Mouse (Mus musculus) A20 (cell line): Measurements from ENCODE around the gene Tbata.
A peak's percentile ranks its signal among the peaks of the same experiment; 100 is the strongest.

Experiments
- DNase-seq: peaks from one replicate; pipeline ENCODE4 v3.0.0-alpha.2; 2011; ENCODE audit warnings: low read depth, low spot score

The Tbata gene

DNA sequence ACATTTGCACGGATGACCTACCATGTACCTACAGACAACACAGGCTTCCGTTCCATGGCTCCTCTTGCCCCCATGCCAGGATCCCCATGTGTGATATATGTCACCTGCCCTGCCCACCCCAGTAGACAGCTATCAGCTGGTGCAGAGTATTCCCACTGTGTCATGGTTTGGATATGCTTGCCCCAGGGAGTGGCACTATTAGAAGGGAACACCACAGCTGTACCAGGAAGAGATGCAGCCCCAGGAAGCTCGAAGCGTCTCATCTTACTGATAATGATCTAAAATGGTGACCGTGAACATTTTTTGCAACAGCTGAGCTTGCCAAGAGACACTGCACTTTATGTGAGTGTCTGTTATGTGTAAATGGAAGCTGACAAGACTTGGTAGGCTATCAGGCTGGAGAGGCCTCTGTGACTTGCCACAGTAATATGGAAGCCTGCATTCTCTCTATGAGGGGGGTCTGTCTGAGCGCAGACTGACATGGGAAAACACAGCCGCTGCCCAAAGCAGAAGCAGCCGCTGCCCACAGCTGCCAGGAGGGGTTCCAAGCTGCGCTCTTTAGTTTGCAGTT, 36.4 kb downstream of the Tbata start:
- DNase-seq = no peak

DNA sequence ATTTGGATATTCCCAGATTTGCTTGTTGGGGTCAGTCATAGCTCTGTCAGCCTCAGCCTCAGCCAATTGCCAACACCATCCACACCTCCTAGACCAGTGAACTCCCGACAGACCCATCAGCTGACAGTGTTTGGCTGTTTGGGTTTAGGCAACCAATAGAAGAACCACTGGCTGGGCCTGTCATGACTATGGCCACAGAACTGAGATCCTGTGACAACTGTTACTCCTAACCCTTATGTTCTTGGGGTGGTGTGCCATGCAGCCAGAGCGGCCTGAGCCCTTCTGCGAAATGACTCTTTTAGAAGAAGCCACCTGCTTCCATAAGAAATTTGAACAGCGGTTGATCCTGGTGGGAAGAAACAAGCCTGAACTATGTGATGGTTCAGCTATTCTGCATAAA, 39.4 kb downstream of the Tbata start:
- DNase-seq = no peak

DNA sequence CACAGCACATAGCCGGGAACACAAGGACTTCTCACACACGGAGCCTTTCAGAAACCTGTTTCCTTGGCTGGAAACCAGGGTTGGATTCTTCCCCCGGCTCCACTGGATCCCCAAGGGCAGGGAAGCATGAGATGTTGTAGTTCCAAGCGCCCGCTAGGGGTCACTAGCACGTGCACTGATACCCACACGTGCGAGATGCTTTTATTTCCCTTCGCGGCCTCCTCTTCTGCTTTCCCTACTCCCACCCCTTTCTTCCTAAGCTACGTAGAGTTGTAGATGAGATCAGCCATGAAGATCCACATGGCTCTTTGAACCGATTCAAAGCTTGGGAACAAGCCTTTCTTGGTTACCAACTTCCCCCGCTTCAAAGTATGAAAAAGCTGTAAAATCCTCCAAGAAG, 40.0 kb downstream of the Tbata start:
- DNase-seq = peak; percentile 69

DNA sequence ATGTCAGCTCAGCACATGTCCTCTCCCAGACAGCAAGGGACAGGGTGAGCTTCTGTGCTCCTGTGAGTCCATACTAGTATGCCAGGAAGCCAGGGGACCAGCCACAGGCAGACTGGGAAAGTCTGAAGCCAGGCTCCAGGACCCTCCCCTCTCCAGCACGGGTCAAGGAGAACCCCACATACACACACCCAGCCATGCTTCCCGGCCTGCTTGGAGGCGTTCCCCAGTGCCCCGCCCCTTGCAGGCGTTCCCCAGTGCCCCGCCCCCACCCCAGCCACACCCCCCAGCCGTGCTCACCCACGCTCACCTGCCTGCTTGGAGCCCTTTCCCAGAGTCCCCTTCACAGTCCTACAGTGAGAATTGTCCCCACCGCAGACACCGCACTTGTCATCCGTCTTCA, 41.1 kb downstream of the Tbata start:
- DNase-seq = no peak

DNA sequence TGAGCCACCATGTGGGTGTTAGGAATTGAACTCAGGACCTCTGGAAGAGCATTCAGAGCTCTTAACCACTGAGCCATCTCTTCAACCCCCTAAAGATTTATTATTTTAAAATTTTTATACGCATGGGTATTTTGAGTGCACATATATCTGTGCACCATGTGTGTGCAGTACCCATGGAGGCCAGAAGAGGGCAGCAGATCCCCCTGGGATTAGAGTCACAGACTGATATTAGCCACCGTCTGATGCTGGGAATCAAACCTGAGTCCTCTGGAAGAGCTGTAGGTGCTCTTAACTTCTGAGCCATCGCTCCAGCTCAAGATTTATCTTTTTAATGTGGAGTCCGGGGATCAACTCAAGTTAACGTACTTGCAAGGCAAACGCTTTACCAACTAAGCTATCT, 43.9 kb downstream of the Tbata start:
- DNase-seq = no peak

DNA sequence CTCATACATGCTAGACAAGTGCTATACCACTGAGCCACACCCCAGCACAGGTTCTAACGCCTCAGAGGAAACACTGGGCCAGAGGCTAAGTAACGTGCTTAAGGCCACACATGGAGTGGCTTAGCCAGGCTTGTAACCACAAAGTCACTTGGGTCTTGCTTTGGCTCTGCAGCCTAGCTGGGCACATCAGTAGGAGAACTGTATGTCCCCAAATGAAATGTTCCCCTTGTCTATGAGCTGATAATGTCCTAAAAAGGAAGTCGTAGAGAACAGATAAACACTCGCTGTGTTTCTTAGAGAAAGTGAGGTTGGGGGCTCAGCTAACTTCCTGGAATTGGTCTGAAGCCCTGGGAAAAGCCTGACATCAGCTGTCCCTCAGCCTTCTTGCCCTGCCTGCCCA, 44.4 kb downstream of the Tbata start:
- no peak for DNase-seq

DNA sequence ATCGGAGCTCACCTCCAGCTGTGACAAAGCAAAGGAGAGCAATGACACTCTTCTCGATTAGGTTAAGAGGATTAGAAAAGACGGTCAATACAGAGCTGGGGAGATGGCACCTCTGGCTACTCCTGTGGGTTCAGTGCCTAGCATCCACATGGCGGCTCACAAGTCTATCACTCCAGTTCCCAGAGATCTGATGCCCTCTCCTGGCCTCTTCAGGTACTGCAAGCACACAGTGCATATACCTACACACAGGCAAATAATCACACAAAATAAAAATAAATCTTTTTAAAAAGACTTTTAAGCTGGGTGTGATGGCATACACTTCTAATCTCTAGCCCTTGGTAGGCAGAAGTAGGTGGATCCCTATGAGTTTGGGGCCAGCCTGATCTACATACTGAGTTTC, 47.6 kb downstream of the Tbata start:
- no peak for DNase-seq

DNA sequence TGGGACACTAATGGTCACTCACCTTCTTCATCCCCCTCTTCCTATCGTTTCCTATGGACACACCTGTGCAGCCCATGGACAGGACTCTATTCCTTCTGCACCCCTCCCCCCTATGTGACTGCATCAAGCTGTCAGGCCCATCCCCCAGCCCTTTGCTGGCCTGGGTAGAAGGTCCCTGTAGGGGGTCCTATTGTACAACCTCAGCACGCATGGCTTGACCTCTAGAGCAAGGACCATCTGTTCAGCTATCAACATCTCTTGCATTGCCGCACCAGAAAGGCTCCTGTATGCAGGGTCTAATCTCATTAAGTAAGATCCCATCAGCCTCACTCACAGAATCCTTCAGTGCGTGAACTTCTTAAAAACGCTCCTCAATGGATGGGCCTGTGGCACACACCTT, 53.9 kb downstream of the Tbata start:
- no peak for DNase-seq

DNA sequence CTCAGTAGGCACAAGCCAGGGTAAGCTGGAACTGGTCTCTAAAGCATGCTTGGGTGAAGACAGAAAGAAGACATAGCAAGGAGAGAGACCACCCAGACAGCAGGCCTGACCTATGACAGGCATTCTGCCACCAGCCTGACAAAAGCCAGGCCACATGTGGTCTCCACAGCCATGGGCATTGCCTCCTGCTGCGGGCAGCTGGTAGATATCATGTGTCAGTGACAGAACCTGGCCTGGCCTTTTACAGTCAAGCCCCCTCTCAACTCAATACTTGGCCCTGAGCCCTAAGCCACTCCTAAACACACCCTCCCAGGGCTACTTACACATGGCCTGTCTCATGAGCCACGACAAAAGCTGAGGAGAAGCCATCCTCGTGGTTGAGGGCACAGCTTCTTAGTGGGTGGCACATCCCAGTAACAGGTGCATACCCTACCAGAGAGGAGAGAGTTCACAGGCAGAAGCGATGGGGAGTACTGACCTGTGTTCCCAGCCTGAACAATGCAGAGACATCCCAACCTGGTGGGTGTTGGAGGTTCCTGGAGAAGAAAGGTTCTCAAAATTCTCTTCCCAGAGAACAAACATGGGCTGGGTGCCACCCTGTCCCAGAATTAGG, 55.1 kb downstream of the Tbata start:
- no peak for DNase-seq

DNA sequence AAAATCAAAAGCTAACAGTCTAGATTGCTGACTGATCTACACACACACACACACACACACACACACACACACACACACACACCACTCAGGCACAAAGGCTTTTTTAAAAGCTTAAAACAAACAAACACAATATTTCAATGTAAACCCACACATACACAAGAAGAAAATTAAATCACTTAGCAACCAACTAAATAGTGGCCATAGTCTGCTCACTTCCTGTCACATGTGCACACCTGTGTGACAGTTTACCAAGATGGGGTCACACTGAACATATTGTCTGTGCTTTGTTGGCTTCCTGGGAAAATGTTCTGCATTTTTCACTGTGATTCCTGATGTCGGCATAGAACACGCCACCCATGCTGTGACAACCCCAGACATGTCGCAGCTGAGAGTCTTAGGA, 60.0 kb downstream of the Tbata start:
- DNase-seq = no peak

DNA sequence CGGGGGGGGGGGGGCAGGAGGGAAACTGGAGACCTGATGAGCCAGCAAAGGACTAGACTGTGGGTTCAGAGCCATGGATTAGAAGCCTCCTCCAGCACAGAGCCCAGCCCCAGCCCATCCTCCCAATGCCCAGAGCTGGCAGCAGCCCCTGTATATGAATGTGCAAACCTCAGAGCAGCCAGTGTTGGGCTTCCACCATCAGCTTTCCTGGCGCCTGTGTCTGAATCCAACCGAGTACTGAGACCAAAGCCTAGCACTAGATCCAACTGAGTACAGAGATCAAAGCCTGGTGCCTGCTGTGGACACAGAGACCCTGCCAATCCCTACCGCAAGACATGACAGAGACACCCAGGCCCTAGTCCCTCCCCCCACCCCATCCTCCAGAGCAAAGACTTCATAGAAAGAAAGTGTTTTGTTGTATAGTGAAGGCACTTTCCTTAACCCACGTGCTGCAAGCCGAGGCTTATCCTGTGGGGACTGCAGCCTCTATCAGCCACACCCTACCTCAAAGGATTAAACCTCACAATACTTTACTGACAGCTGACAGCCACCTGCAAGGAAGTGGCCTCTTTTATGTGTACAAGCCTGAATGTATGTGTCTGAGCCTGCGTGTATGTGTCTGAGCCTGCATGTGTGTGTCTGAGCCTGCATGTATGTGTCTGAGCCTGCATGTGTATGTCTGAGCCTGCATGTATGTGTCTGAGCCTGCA, 61.3 kb downstream of the Tbata start:
- DNase-seq = no peak

DNA sequence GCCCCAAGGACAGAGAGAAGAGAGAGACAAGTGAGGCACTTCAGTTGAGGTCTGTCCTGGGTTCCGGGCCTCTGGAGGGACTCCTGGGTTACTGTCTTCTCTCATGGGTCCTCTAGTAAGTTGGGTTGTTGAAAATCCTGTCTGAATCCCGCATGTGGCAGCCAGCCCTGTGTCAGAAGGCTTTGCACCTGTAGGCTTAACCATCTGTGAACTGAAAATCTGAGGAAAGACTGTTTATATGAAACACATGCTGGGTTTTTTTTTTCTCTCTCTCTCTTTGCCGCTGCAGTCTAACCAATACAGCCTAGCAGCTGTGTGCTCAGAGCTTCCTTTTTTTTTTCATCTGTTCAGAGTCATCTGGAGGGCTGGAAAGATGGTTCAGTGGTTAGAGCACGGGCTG, 62.6 kb downstream of the Tbata start:
- DNase-seq = peak; percentile 7

DNA sequence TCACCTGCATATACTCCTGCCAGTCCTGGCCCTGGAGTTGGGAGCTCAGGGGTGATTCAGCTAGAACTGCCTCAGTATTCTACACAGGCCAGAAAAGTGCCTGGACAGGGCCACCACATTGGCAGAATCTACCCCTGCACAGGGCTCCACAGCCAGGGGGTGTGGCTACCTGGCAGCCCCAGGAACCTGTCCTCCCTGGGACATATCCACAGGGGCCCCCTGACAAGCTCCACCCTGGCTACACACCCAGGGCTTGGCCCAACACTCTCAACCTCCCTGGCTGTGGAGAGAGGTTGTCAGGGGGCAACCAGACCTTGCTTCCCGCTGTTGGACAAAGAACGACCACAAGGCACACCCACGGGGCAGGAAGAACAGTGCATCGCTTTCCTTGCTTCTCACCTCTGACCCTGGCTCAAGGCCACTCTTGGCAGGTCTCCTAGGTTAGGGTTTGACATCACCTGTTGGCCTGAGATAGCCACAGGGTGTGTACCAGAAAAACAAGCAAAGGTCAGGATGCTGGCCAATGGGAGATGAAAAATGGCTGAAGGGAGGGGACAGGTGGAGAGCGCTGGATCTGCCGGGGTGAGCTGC, 64.0 kb downstream of the Tbata start:
- DNase-seq = no peak

DNA sequence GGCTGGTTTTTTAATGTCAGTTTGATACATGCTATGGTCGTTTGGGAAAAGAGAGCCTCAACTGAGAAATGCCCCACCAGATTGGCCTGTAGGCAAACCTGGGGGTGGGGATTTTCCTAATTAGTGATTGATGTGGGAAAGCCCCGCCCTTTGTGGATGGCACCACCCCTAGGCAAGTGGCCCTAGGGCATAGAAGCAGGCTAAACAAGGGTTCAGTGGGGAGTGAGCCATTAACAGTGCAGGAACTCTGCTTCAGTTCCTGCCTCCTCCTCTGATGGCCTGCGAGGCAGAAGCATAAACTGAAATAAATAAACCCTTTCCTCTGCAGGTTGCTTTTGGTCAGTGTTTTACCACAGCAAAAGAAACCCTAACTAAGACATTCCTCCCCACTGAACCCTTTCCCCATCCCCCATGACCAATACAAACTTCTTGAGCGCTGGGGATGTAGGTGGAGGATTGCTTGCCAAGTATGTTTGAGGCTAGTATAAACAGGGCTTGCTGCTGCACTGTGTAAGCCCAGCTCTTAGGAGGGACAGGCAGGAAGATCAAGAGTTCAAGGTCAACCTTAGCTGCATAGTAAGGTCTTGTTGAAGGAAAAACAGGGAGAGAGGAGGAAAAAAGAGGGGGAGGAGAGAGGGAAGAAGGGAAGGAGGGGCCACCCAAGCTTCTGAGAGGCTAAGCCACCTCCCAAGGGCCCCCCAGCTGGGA, 65.1 kb downstream of the Tbata start:
- no peak for DNase-seq

DNA sequence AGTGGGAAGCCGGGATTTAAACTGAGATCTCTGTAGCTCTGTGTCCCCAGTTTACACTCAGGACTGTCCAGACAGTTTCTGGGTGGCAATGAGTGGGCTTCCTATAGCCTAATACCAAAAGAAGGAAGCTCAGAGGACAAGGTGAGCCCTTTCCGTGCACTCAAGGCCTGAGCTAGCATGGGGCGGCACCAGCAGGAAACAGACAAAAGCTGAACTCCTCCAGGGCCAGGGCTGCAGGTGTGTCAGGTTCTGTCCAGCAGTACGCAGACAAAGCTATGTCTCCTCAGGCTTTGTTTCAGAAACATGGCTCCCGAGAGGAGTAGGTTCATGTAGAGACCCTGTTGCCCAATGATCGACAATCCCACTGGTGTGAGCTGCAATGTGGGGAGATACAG, 65.6 kb downstream of the Tbata start:
- no peak for DNase-seq
